Mouse (Mus musculus) intestine, embryonic 16.5 days (tissue): ENCODE measurements around the gene Btbd11. TPM values are rescaled to one million over a fixed set of nuclear protein-coding genes. Genes with fewer than 3 reads are reported as not detected.

Source experiments
- ATAC-seq: fragments of 200-750 bp; cut with Nextera tagmentation; 2 replicates; pipeline ENCODE4 v1.8.0; 2017; ENCODE audit warnings: moderate TSS enrichment, moderate library complexity
- H3K27ac ChIP-seq: fragments of 300-500 bp; sonication (generic); 2 replicates; pipeline ENCODE4 v1.5.1; 2014; ENCODE audit warnings: mild to moderate bottlenecking, low read length
- H3K27me3 ChIP-seq: fragments of 300-500 bp; sonication (generic); replicated peaks from 2 replicates; pipeline ENCODE4 v1.6.1; 2014; ENCODE audit warnings: low read length, control low read depth, mixed read lengths; ENCODE audit not compliant: control insufficient read depth, insufficient read depth
- H3K36me3 ChIP-seq: fragments of 300-500 bp; sonication (generic); 2 replicates; pipeline ENCODE4 v1.6.1; 2014; ENCODE audit warnings: low read length, control low read depth; ENCODE audit not compliant: control insufficient read depth, insufficient read depth
- H3K4me1 ChIP-seq: fragments of 300-500 bp; sonication (generic); 2 replicates; pipeline ENCODE4 v1.6.1; 2014; ENCODE audit warnings: low read length, control low read depth, mixed read lengths; ENCODE audit not compliant: control insufficient read depth, insufficient read depth
- H3K4me2 ChIP-seq: fragments of 300-500 bp; sonication (generic); 2 replicates; pipeline ENCODE4 v1.6.1; 2014; ENCODE audit warnings: low read depth, low read length, control low read depth
- H3K4me3 ChIP-seq: fragments of 300-500 bp; sonication (generic); 2 replicates; pipeline ENCODE4 v1.5.1; 2014; ENCODE audit warnings: mild to moderate bottlenecking, low read length
- H3K9ac ChIP-seq: fragments of 300-500 bp; sonication (generic); 2 replicates; pipeline ENCODE4 v1.6.1; 2014; ENCODE audit warnings: low read depth, low read length
- H3K9me3 ChIP-seq: fragments of 300-500 bp; sonication (generic); 2 replicates; pipeline ENCODE4 v1.6.1; 2016; ENCODE audit warnings: low read length, control low read depth; ENCODE audit not compliant: control insufficient read depth
- WGBS: fragments of 180-500 bp; shearing (Covaris S2); extraction: QIAGEN DNeasy Blood & Tissue Kit; methylation state at CpG from one replicate; pipeline ENCODE4 v1.1.7; 2014; 5-methylcytosine and 5-hydroxymethylcytosine counted together
- polyA plus RNA-seq: library from polyadenylated mRNA; unstranded; fragments of >200 nt; fragmentation: Nextera tagmentation; extraction: Ambion mirVana; gene quantifications from 2 replicates; pipeline ENCODE4 v1.2.1, GENCODE M21; 2015

Btbd11 gene
- polyA plus RNA-seq, 1 experiment from 2014 or later, result 0.86 TPM

- Histone ChIP-seq H3K27me3 (no peaks in the 10 kb centered on the region), H3K9me3 (no peaks in the 10 kb centered on the region), H3K27ac (no peak overlapping the region), H3K4me3 (no peak overlapping the region), H3K36me3 (no peaks in the 10 kb centered on the region), H3K4me2 (no peak overlapping the region), H3K4me1 (no peaks in the 10 kb centered on the region), H3K9ac (no peak overlapping the region)
- ATAC-seq, result no peak
- WGBS, result 85% methylated on average over 7 of the region's 7 CpGs
Observed at GRCm38 (mm10) chr10:85507270-85508050, 120.8 kb downstream of the Btbd11 start.

- Histone ChIP-seq H3K9me3 (no peaks in the 10 kb centered on the region), H3K9ac (no peak overlapping the region), H3K27ac (no peak overlapping the region), H3K4me3 (no peak overlapping the region), H3K4me2 (no peak overlapping the region), H3K36me3 (no peaks in the 10 kb centered on the region), H3K4me1 (no peaks in the 10 kb centered on the region), H3K27me3 (no peaks in the 10 kb centered on the region)
- ATAC-seq, result no peak
- WGBS, result 70% methylated on average over 5 of the region's 5 CpGs
Observed at GRCm38 (mm10) chr10:85508193-85508794, 121.7 kb downstream of the Btbd11 start.

- Histone ChIP-seq H3K36me3 (no peaks in the 10 kb centered on the region), H3K9me3 (no peaks in the 10 kb centered on the region), H3K27me3 (no peaks in the 10 kb centered on the region), H3K27ac (no peak overlapping the region), H3K4me2 (no peak overlapping the region), H3K4me1 (no peaks in the 10 kb centered on the region), H3K9ac (no peak overlapping the region), H3K4me3 (no peak overlapping the region)
- no peak for ATAC-seq
- WGBS, result 78% methylated on average over 1 of the region's 1 CpGs
Observed at GRCm38 (mm10) chr10:85509000-85509399, 122.4 kb downstream of the Btbd11 start.

- ATAC-seq, result no peak
- Histone ChIP-seq H3K4me1 (no peaks in the 10 kb centered on the region), H3K36me3 (no peaks in the 10 kb centered on the region), H3K27me3 (no peaks in the 10 kb centered on the region), H3K4me3 (no peak overlapping the region), H3K4me2 (no peak overlapping the region), H3K9ac (no peak overlapping the region), H3K9me3 (no peaks in the 10 kb centered on the region), H3K27ac (no peak overlapping the region)
- WGBS, result 10% methylated on average over 3 of the region's 3 CpGs
Observed at GRCm38 (mm10) chr10:85510329-85510728, 123.7 kb downstream of the Btbd11 start.

- Histone ChIP-seq H3K27me3 (no peaks in the 10 kb centered on the region), H3K4me2 (no peak overlapping the region), H3K4me3 (no peak overlapping the region), H3K36me3 (no peaks in the 10 kb centered on the region), H3K9ac (no peak overlapping the region), H3K27ac (no peak overlapping the region), H3K4me1 (no peaks in the 10 kb centered on the region), H3K9me3 (no peaks in the 10 kb centered on the region)
- 64% methylated on average over 5 of the region's 5 CpGs for WGBS
- ATAC-seq, result no peak
Observed at GRCm38 (mm10) chr10:85512808-85513207, 126.2 kb downstream of the Btbd11 start.

- Histone ChIP-seq H3K27ac (no peak overlapping the region), H3K4me1 (no peaks in the 10 kb centered on the region), H3K27me3 (no peaks in the 10 kb centered on the region), H3K9ac (no peak overlapping the region), H3K4me2 (no peak overlapping the region), H3K4me3 (no peak overlapping the region), H3K36me3 (no peaks in the 10 kb centered on the region), H3K9me3 (no peaks in the 10 kb centered on the region)
- 64% methylated on average over 13 of the region's 13 CpGs for WGBS
- ATAC-seq, result no peak
Observed at GRCm38 (mm10) chr10:85517223-85518110, 130.9 kb downstream of the Btbd11 start.

GRCm38 (mm10) chr10:85518111-85518409 is 131.4 kb downstream of the Btbd11 start:
- Histone ChIP-seq H3K27ac (no peak overlapping the region), H3K9ac (no peak overlapping the region), H3K9me3 (no peaks in the 10 kb centered on the region), H3K4me1 (no peaks in the 10 kb centered on the region), H3K4me2 (no peak overlapping the region), H3K36me3 (no peaks in the 10 kb centered on the region), H3K4me3 (no peak overlapping the region), H3K27me3 (no peaks in the 10 kb centered on the region)
- ATAC-seq, result no peak
- 85% methylated on average over 6 of the region's 6 CpGs for WGBS

- no peaks in the 10 kb centered on the region for H3K4me1 ChIP-seq
- no peak overlapping the region for H3K27ac ChIP-seq
- no peak for ATAC-seq
- H3K36me3 ChIP-seq, result no peaks in the 10 kb centered on the region
- 72% methylated on average over 7 of the region's 7 CpGs for WGBS
- H3K4me3 ChIP-seq, result no peak overlapping the region
- no peak overlapping the region for H3K4me2 ChIP-seq
- H3K9me3 ChIP-seq, result no peaks in the 10 kb centered on the region
- no peak overlapping the region for H3K9ac ChIP-seq
- H3K27me3 ChIP-seq, result no peaks in the 10 kb centered on the region
Observed at GRCm38 (mm10) chr10:85522220-85522760, 135.7 kb downstream of the Btbd11 start.

- Histone ChIP-seq H3K4me2 (no peak overlapping the region), H3K9me3 (no peaks in the 10 kb centered on the region), H3K4me3 (no peak overlapping the region), H3K27me3 (no peaks in the 10 kb centered on the region), H3K4me1 (peaks cover 2% of the 10 kb centered on the region; the same call in 1 of the 2 replicates), H3K9ac (no peak overlapping the region), H3K27ac (no peak overlapping the region), H3K36me3 (no peaks in the 10 kb centered on the region)
- 45% methylated on average over 7 of the region's 7 CpGs for WGBS
- ATAC-seq, result no peak
Observed at GRCm38 (mm10) chr10:85525267-85526015, 138.8 kb downstream of the Btbd11 start.
